Mouse (Mus musculus) heart, adult 2 months (tissue): ENCODE data around the gene Barx1.

Experiments used
- CTCF ChIP-seq: fragments of 200-600 bp; IDR thresholded peaks from 2 replicates; pipeline ENCODE4 v1.8.1; 2022; ENCODE audit warnings: antibody characterized with exemption, mild to moderate bottlenecking, moderate library complexity
- POLR2A ChIP-seq: fragments of 200-500 bp; IDR thresholded peaks from 2 replicates; pipeline ENCODE4 v1.6.1; 2011; ENCODE audit warnings: mild to moderate bottlenecking, low read depth, low read length, control low read depth; ENCODE audit not compliant: insufficient read depth

GRCm38 (mm10) chr13:48661561-48661960 lies 1.2 kb upstream of the Barx1 start:
- TF ChIP-seq CTCF (no peak), POLR2A (no peak)
